Mouse (Mus musculus): ENCODE results near the gene Reln.

DNA sequence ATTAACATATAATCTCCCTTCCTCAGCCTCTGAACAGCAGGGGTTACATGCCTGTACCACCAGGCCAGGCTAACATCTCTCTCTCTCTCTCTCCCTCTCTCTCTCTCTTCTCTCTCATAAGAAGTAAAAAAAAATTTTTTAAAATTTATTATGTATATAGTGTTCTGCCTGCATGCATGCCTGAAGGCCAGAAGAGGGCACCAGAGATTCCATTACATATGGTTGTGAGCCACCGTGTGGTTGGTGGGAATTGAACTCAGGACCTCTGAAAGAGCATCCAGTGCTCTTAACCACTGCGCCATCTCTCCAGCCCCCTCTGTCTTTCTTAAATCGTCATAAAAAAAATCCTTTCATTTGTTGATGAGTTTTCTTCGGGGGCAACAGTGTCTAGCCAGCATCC is 499.8 kb downstream of the Reln start:
- TF ChIP-seq CTCF (IDR thresholded peaks at IDR 0.05), result peak; percentile 43
- no peak for TF ChIP-seq EP300 (IDR thresholded peaks at IDR 0.05)
